Mouse (Mus musculus): ENCODE results near the gene C2cd5. TPM values are rescaled to one million over a fixed set of nuclear protein-coding genes. Genes with fewer than 3 reads are reported as not detected.

Gene C2cd5
- total and polyA plus RNA-seq, 2 experiments from 2014 or later, result 7.3 to 8.0 TPM

- no peak for DNase-seq (ENCODE audit: low spot score)
- Histone ChIP-seq H3K4me3 (ENCODE audit: low read depth, low read length) (no peak overlapping the region), H3K36me3 (replicated peaks; ENCODE audit: control insufficient read depth, insufficient read depth, low read length) (no peaks in the 10 kb centered on the region), H3K4me1 (ENCODE audit: control insufficient read depth, insufficient read depth) (no peaks in the 10 kb centered on the region), H3K4me2 (ENCODE audit: low read depth, low read length) (no peak overlapping the region), H3K27ac (ENCODE audit: low read depth) (no peak overlapping the region), H3K9ac (replicated peaks; ENCODE audit: low read depth, low read length) (no peak overlapping the region), H3K27me3 (ENCODE audit: control insufficient read depth, insufficient read depth, low read length) (no peaks in the 10 kb centered on the region), H3K9me3 (replicated peaks; ENCODE audit: control insufficient read depth, low read length) (no peaks in the 10 kb centered on the region)
- TF ChIP-seq EP300 (IDR thresholded peaks at IDR 0.05; ENCODE audit: low read depth) (no peak), CTCF (IDR thresholded peaks at IDR 0.05; ENCODE audit: low read depth) (no peak)
- WGBS, result 67% methylated on average over 2 of the region's 2 CpGs
- ATAC-seq (ENCODE audit: insufficient read depth, low read depth), result no peak
Observed at GRCm38 (mm10) chr6:142992971-142993370, 107.0 kb downstream of the C2cd5 start.

- Histone ChIP-seq H3K4me3 (ENCODE audit: low read depth, low read length) (no peak overlapping the region), H3K4me2 (ENCODE audit: low read depth, low read length) (no peak overlapping the region), H3K4me1 (ENCODE audit: control insufficient read depth, insufficient read depth) (no peaks in the 10 kb centered on the region), H3K27me3 (ENCODE audit: control insufficient read depth, insufficient read depth, low read length) (no peaks in the 10 kb centered on the region), H3K36me3 (replicated peaks; ENCODE audit: control insufficient read depth, insufficient read depth, low read length) (no peaks in the 10 kb centered on the region), H3K27ac (ENCODE audit: low read depth) (no peak overlapping the region), H3K9me3 (replicated peaks; ENCODE audit: control insufficient read depth, low read length) (no peaks in the 10 kb centered on the region), H3K9ac (replicated peaks; ENCODE audit: low read depth, low read length) (no peak overlapping the region)
- DNase-seq (ENCODE audit: low spot score) (no peak), ATAC-seq (ENCODE audit: insufficient read depth, low read depth) (no peak)
- WGBS, result 56% methylated on average over 7 of the region's 7 CpGs
- no peak for TF ChIP-seq EP300 (IDR thresholded peaks at IDR 0.05; ENCODE audit: low read depth)
- TF ChIP-seq CTCF (IDR thresholded peaks at IDR 0.05; ENCODE audit: low read depth), result no peak
Observed at GRCm38 (mm10) chr6:142992099-142992498, 107.8 kb downstream of the C2cd5 start.

- no peak overlapping the region for H3K9ac ChIP-seq (replicated peaks; ENCODE audit: low read depth, low read length)
- no peaks in the 10 kb centered on the region for H3K27me3 ChIP-seq (ENCODE audit: control insufficient read depth, insufficient read depth, low read length)
- H3K4me3 ChIP-seq (ENCODE audit: low read depth, low read length), result no peak overlapping the region
- H3K36me3 ChIP-seq (replicated peaks; ENCODE audit: control insufficient read depth, insufficient read depth, low read length), result no peaks in the 10 kb centered on the region
- 49% methylated on average over 7 of the region's 7 CpGs for WGBS
- no peak for ATAC-seq (ENCODE audit: insufficient read depth, low read depth)
- no peak for DNase-seq (ENCODE audit: low spot score)
- TF ChIP-seq EP300 (IDR thresholded peaks at IDR 0.05; ENCODE audit: low read depth), result no peak
- H3K4me1 ChIP-seq (ENCODE audit: control insufficient read depth, insufficient read depth), result no peaks in the 10 kb centered on the region
- H3K9me3 ChIP-seq (replicated peaks; ENCODE audit: control insufficient read depth, low read length), result no peaks in the 10 kb centered on the region
- no peak overlapping the region for H3K4me2 ChIP-seq (ENCODE audit: low read depth, low read length)
- H3K27ac ChIP-seq (ENCODE audit: low read depth), result no peak overlapping the region
Observed at GRCm38 (mm10) chr6:142991391-142992059, 108.4 kb downstream of the C2cd5 start.

DNA sequence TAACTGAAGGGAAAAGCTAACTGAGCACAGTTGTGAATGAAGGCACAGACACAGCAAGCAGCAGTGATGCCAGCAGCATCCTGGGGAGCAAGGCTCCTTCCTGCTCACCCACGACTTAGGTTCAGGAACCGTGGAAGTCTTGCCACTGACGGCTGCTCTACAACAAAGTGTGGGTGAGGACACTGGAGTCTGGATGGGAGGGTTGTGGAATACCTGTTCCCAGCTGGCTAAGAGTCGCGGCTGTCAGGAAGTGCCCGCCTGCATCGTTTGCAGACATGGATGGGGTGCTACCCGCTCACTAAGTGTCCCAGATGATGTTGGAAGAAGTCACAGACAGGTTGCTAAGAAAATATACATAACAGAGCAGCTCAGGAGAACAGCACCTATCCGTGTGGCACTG is 109.4 kb downstream of the C2cd5 start:
- no peaks in the 10 kb centered on the region for H3K9me3 ChIP-seq (replicated peaks; ENCODE audit: control insufficient read depth, low read length)
- 76% methylated on average over 9 of the region's 9 CpGs for WGBS
- no peak overlapping the region for H3K4me2 ChIP-seq (ENCODE audit: low read depth, low read length)
- H3K36me3 ChIP-seq (replicated peaks; ENCODE audit: control insufficient read depth, insufficient read depth, low read length), result no peaks in the 10 kb centered on the region
- no peaks in the 10 kb centered on the region for H3K4me1 ChIP-seq (ENCODE audit: control insufficient read depth, insufficient read depth)
- ATAC-seq (ENCODE audit: insufficient read depth, low read depth) (no peak), DNase-seq (ENCODE audit: low spot score) (no peak)
- no peak overlapping the region for H3K27ac ChIP-seq (ENCODE audit: low read depth)
- no peak for TF ChIP-seq CTCF (IDR thresholded peaks at IDR 0.05; ENCODE audit: low read depth)
- no peak for TF ChIP-seq EP300 (IDR thresholded peaks at IDR 0.05; ENCODE audit: low read depth)
- no peak overlapping the region for H3K9ac ChIP-seq (replicated peaks; ENCODE audit: low read depth, low read length)
- H3K4me3 ChIP-seq (ENCODE audit: low read depth, low read length), result no peak overlapping the region
- no peaks in the 10 kb centered on the region for H3K27me3 ChIP-seq (ENCODE audit: control insufficient read depth, insufficient read depth, low read length)

DNA sequence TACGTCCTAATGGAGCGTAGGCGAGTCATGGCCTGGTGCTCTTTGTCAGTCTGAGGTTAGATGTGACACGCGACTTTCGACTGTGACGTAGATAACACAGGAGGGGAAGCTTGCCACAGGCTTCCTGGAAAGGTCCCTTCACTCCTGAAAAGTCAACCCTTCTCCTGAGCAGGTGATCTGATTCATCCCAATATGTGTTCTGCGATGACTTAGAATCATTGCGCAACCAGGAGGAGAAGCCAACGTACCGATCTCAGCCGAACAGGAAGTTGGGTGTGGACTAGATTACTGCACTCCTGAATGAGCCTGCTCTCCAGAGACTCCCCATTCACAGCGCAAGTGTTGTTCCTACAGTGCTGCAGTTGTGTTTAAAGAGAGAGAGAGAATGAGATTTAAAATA is 110.4 kb downstream of the C2cd5 start:
- Histone ChIP-seq H3K4me2 (ENCODE audit: low read depth, low read length) (no peak overlapping the region), H3K36me3 (replicated peaks; ENCODE audit: control insufficient read depth, insufficient read depth, low read length) (no peaks in the 10 kb centered on the region), H3K27ac (ENCODE audit: low read depth) (no peak overlapping the region), H3K4me1 (ENCODE audit: control insufficient read depth, insufficient read depth) (no peaks in the 10 kb centered on the region), H3K4me3 (ENCODE audit: low read depth, low read length) (no peak overlapping the region), H3K9ac (replicated peaks; ENCODE audit: low read depth, low read length) (no peak overlapping the region), H3K9me3 (replicated peaks; ENCODE audit: control insufficient read depth, low read length) (no peaks in the 10 kb centered on the region), H3K27me3 (ENCODE audit: control insufficient read depth, insufficient read depth, low read length) (no peaks in the 10 kb centered on the region)
- 62% methylated on average over 13 of the region's 13 CpGs for WGBS
- TF ChIP-seq EP300 (IDR thresholded peaks at IDR 0.05; ENCODE audit: low read depth) (no peak), CTCF (IDR thresholded peaks at IDR 0.05; ENCODE audit: low read depth) (no peak)
- DNase-seq (ENCODE audit: low spot score), result no peak
- ATAC-seq (ENCODE audit: insufficient read depth, low read depth), result no peak

DNA sequence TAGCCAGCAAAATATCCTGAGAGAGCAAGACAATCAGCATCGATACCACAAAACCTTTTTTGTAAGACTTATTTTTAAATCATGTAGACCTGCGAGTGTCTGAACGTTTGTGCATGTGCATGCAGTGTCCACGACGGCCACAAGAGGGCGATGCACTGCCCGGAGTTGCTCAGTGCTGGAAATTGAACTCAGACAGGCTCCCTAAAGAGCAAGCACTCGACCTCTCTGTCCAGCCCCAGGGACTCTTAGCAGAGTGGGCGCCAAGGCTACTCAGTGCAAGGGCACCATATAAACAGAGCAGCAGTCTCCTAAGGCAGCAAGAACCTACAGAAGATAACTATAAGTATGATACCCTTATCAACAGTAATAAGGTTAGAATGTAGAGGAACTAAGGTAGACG is 111.2 kb downstream of the C2cd5 start:
- H3K9ac ChIP-seq (replicated peaks; ENCODE audit: low read depth, low read length), result no peak overlapping the region
- no peak for DNase-seq (ENCODE audit: low spot score)
- 17% methylated on average over 10 of the region's 10 CpGs for WGBS
- H3K36me3 ChIP-seq (replicated peaks; ENCODE audit: control insufficient read depth, insufficient read depth, low read length), result no peaks in the 10 kb centered on the region
- no peaks in the 10 kb centered on the region for H3K27me3 ChIP-seq (ENCODE audit: control insufficient read depth, insufficient read depth, low read length)
- H3K4me2 ChIP-seq (ENCODE audit: low read depth, low read length), result no peak overlapping the region
- H3K9me3 ChIP-seq (replicated peaks; ENCODE audit: control insufficient read depth, low read length), result no peaks in the 10 kb centered on the region
- H3K4me3 ChIP-seq (ENCODE audit: low read depth, low read length), result no peak overlapping the region
- ATAC-seq (ENCODE audit: insufficient read depth, low read depth), result 0 out of 2 replicates have a peak, but pooled peaks have one; percentile 30
- TF ChIP-seq EP300 (IDR thresholded peaks at IDR 0.05; ENCODE audit: low read depth) (no peak), CTCF (IDR thresholded peaks at IDR 0.05; ENCODE audit: low read depth) (peak; percentile 87)
- H3K27ac ChIP-seq (ENCODE audit: low read depth), result no peak overlapping the region
- H3K4me1 ChIP-seq (ENCODE audit: control insufficient read depth, insufficient read depth), result no peaks in the 10 kb centered on the region
